Mouse (Mus musculus): ENCODE results near the gene Rab33b. TPM values are rescaled to one million over a fixed set of nuclear protein-coding genes. Genes with fewer than 3 reads are reported as not detected.
"Not testable (repeated sequence)": the region's sequence is repeated elsewhere in the genome, so short reads cannot be mapped to it uniquely, and the experiment has no call there.

Rab33b gene
- 14.5 and 15.0 TPM in 2 replicates for polyA plus RNA-seq (2014; fragmentation: Nextera tagmentation; extraction: Ambion mirVana)

DNA sequence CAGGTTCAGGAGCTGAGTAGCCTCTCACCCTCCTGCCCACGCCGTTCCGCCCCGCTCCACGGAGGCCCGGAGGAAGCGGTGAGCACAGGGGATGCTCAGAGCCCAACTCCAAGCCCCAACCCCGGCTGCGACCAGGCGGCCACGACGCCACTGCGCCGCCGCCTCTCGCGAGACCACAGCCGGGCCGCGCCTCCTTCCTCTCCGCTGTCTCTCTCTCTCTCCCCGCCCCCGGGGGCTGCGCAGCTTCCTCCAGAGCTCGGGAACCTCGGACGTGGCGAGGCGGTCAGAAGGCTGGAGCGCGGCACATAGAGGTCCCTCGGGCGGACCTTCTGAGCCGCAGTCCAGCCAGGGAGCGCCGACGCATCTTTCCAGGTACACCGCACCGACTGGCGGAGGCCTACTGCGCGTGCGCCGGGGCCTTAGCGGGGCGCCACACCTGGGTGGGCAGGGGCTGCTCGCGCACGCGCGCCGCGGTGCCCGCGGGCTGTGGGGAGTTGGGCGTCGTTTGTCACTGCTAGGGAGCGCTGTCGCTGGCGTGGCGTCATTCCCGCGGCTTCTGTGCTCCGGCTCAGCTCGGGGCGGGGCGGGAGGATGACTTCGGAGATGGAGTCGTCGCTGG, at the start of gene Rab33b:
Rab33b (plus strand) TSS at position 180 of the 619 bp plus-strand sequence.
- ATAC-seq (ENCODE audit: low FRiP score) = peak; percentile 94
- H3K9ac ChIP-seq (ENCODE audit: low read length) = peak within 1 kb of the TSS; percentile 74
- peaks cover 12% of the 10 kb centered on the region for H3K4me1 ChIP-seq (ENCODE audit: control insufficient read depth, insufficient read depth, low read length)
- peak within 1 kb of the TSS; percentile 69 for H3K4me2 ChIP-seq
- no peaks in the 10 kb centered on the region for H3K9me3 ChIP-seq (ENCODE audit: control insufficient read depth, low read length)
- under 1% methylated on average over 70 of the region's 70 CpGs for WGBS
- H3K27me3 ChIP-seq (ENCODE audit: control insufficient read depth, insufficient read depth, low read length) = no peaks in the 10 kb centered on the region
- no peaks in the 10 kb centered on the region for H3K36me3 ChIP-seq (ENCODE audit: control insufficient read depth, insufficient read depth, low read length)
- H3K4me3 ChIP-seq (ENCODE audit: low read depth, low read length) = peak within 1 kb of the TSS; percentile 54
- DNase-seq (ENCODE audit: low spot score, missing footprints) = peak; percentile 100
- H3K27ac ChIP-seq (ENCODE audit: low read depth, low read length) = peak within 1 kb of the TSS; percentile 85

DNA sequence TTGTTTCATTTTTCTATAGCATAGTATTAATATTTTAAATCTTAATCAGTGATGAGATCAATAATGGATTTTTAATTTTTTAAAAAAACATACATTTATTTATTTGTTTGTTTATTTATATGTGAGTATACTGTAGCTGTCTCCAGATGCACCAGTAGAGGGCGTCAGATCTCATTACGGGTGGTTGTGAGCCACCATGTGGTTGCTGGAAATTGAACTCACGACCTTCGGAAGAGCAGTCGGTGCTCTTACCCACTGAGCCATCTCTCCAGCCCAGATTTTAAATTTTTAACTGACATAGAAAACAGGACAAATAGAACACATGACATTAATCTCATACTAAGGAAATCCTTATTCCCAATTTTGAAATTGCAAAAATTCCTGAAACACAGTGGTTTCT, 49.4 kb upstream of the Rab33b start:
- DNase-seq (ENCODE audit: low spot score, missing footprints); H3K9me3 ChIP-seq (ENCODE audit: control insufficient read depth, low read length); H3K4me1 ChIP-seq (ENCODE audit: control insufficient read depth, insufficient read depth, low read length); H3K36me3 ChIP-seq (ENCODE audit: control insufficient read depth, insufficient read depth, low read length); H3K27me3 ChIP-seq (ENCODE audit: control insufficient read depth, insufficient read depth, low read length); H3K4me2 ChIP-seq; H3K9ac ChIP-seq (ENCODE audit: low read length); H3K4me3 ChIP-seq (ENCODE audit: low read depth, low read length); H3K27ac ChIP-seq (ENCODE audit: low read depth, low read length); ATAC-seq (ENCODE audit: low FRiP score): not testable (repeated sequence)
- WGBS = 87% methylated on average over 5 of the region's 5 CpGs

DNA sequence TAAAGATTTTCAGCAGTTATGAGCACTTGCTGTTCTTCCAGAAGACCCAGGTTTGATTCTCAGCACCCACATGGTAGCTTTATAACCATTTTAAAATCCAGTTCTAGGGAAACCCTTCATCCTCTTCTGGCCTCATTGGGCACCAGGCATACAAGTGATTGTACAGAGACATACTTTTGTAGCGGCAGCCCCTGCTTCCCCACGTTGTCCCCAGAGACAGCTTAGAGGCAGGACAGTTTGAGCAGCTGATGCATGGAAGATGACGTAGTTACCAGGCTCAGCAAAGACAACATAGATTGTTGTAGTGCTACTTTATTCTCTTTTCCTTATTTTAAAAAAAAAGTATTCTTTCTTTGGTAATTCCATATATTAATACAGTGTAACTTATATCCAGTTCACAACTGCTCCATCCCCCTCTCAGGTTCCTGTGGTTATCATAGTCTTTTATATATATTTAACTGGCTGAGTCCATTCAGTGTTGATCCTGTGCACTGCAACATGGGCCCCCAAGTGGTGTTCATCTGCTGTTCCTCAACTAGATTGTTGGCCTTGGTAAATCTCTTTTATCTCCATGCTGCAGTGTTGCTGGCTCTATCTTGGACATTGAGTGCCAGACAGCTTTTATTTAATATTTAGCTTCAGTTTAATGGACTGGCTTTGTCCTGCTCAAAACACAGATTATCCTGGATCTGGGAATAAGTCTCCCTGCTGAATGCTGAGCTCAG, 48.7 kb upstream of the Rab33b start:
- Histone ChIP-seq H3K27me3 (ENCODE audit: control insufficient read depth, insufficient read depth, low read length) (no peaks in the 10 kb centered on the region), H3K9ac (ENCODE audit: low read length) (no peak overlapping the region), H3K27ac (ENCODE audit: low read depth, low read length) (no peak overlapping the region), H3K9me3 (ENCODE audit: control insufficient read depth, low read length) (no peaks in the 10 kb centered on the region), H3K4me3 (ENCODE audit: low read depth, low read length) (no peak overlapping the region), H3K36me3 (ENCODE audit: control insufficient read depth, insufficient read depth, low read length) (no peaks in the 10 kb centered on the region), H3K4me1 (ENCODE audit: control insufficient read depth, insufficient read depth, low read length) (no peaks in the 10 kb centered on the region), H3K4me2 (no peak overlapping the region)
- 86% methylated on average over 3 of the region's 3 CpGs for WGBS
- ATAC-seq (ENCODE audit: low FRiP score) (no peak), DNase-seq (ENCODE audit: low spot score, missing footprints) (no peak)

DNA sequence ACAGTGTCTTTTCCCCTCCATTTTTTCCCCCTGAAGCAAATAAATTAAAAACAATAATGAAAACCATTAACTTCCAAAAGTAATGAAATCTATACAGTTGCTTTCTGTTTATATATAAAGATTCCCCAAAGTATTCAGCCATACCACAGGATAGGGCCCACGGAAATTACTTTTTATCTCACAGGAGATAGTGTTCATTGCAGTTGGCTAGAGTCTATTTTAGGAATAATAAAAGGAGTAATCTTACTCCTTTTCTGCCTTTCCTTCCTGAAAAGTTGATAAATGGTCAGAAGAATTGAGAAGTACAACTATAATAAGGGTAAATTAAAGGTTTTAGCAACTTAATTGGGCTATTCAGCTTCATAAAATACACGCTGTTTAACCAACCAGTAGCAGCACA, 15.2 kb upstream of the Rab33b start:
- no peaks in the 10 kb centered on the region for H3K9me3 ChIP-seq (ENCODE audit: control insufficient read depth, low read length)
- no peak for DNase-seq (ENCODE audit: low spot score, missing footprints)
- ATAC-seq (ENCODE audit: low FRiP score) = no peak
- H3K4me2 ChIP-seq = no peak overlapping the region
- no peaks in the 10 kb centered on the region for H3K4me1 ChIP-seq (ENCODE audit: control insufficient read depth, insufficient read depth, low read length)
- WGBS = 93% methylated on average over 2 of the region's 2 CpGs
- H3K27me3 ChIP-seq (ENCODE audit: control insufficient read depth, insufficient read depth, low read length) = no peaks in the 10 kb centered on the region
- no peak overlapping the region for H3K4me3 ChIP-seq (ENCODE audit: low read depth, low read length)
- H3K36me3 ChIP-seq (ENCODE audit: control insufficient read depth, insufficient read depth, low read length) = peaks cover 11% of the 10 kb centered on the region
- no peak overlapping the region for H3K27ac ChIP-seq (ENCODE audit: low read depth, low read length)
- H3K9ac ChIP-seq (ENCODE audit: low read length) = no peak overlapping the region

DNA sequence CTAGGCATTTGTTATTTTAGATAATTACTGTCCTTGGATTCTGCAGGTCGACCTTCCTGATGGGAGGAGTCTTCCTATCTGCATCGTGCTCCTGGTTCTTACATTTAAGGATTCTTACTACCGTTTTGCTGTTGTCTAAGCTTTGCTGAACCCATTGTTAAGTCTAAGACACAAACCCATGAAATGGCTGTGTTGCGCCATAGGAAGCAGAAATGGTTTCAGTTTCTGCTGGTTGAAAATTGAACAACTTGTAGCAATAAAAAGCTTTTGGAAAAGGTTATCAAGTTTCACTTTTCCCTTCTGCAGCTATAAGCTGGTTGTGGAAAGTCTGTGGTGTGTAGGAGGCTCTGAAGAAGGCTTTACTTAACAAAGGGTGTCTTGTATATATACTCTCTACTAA, 8.0 kb upstream of the Rab33b start:
- no peak overlapping the region for H3K27ac ChIP-seq (ENCODE audit: low read depth, low read length)
- 89% methylated on average over 4 of the region's 4 CpGs for WGBS
- ATAC-seq (ENCODE audit: low FRiP score) = no peak
- H3K9ac ChIP-seq (ENCODE audit: low read length) = no peak overlapping the region
- no peaks in the 10 kb centered on the region for H3K27me3 ChIP-seq (ENCODE audit: control insufficient read depth, insufficient read depth, low read length)
- H3K4me3 ChIP-seq (ENCODE audit: low read depth, low read length) = no peak overlapping the region
- no peak overlapping the region for H3K4me2 ChIP-seq
- no peaks in the 10 kb centered on the region for H3K9me3 ChIP-seq (ENCODE audit: control insufficient read depth, low read length)
- no peaks in the 10 kb centered on the region for H3K4me1 ChIP-seq (ENCODE audit: control insufficient read depth, insufficient read depth, low read length)
- DNase-seq (ENCODE audit: low spot score, missing footprints) = no peak
- H3K36me3 ChIP-seq (ENCODE audit: control insufficient read depth, insufficient read depth, low read length) = peaks cover 8% of the 10 kb centered on the region

DNA sequence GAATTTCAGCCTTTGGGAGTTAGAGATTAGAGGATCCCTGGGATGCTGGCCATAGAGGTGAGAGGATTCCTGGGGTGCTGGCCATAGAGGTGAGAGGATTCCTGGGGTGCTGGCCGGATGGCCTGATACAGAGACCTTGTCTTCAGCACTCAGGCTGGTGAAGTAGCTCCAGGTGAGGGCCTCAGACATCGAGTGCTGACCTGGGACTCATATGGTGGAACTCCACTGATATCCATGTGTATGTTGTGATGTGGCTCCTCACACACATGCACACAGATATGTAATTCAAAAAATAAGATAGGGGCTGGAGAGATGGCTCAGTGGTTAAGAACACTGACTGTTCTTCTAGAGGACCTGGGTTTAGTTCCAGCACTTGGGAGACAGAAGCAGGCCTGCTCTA, 3.8 kb upstream of the Rab33b start:
- H3K4me2 ChIP-seq = no peak overlapping the region
- ATAC-seq (ENCODE audit: low FRiP score) = no peak
- H3K9ac ChIP-seq (ENCODE audit: low read length) = no peak overlapping the region
- peaks cover 8% of the 10 kb centered on the region; the same call in 1 of the 2 replicates for H3K4me1 ChIP-seq (ENCODE audit: control insufficient read depth, insufficient read depth, low read length)
- no peaks in the 10 kb centered on the region for H3K27me3 ChIP-seq (ENCODE audit: control insufficient read depth, insufficient read depth, low read length)
- H3K36me3 ChIP-seq (ENCODE audit: control insufficient read depth, insufficient read depth, low read length) = no peaks in the 10 kb centered on the region
- H3K27ac ChIP-seq (ENCODE audit: low read depth, low read length) = no peak overlapping the region
- no peaks in the 10 kb centered on the region for H3K9me3 ChIP-seq (ENCODE audit: control insufficient read depth, low read length)
- no peak overlapping the region for H3K4me3 ChIP-seq (ENCODE audit: low read depth, low read length)
- WGBS = 44% methylated on average over 2 of the region's 2 CpGs
- peak; percentile 39 for DNase-seq (ENCODE audit: low spot score, missing footprints)

DNA sequence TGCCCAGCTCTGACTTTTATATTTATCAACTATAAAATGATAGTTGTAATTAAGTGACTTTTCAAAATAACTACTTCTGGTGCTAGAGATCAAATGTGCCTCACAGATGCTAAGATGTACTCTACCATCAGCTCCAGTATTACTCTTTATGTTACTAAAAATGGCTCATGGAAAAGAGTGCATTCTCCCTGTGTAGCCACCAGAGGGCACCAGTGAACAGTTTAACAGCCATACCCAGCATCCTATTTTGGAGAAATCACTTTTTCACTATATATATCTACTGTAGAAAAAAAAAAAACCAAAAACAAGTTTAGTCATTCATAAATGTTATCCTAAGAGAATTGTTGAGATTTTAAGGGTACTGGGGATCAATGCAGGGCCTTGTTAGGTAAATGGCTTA, 2.7 kb upstream of the Rab33b start:
- Histone ChIP-seq H3K9ac (ENCODE audit: low read length) (no peak overlapping the region), H3K4me2 (no peak overlapping the region), H3K27me3 (ENCODE audit: control insufficient read depth, insufficient read depth, low read length) (no peaks in the 10 kb centered on the region), H3K9me3 (ENCODE audit: control insufficient read depth, low read length) (no peaks in the 10 kb centered on the region), H3K4me3 (ENCODE audit: low read depth, low read length) (no peak overlapping the region), H3K36me3 (ENCODE audit: control insufficient read depth, insufficient read depth, low read length) (no peaks in the 10 kb centered on the region), H3K4me1 (ENCODE audit: control insufficient read depth, insufficient read depth, low read length) (peaks cover 12% of the 10 kb centered on the region), H3K27ac (ENCODE audit: low read depth, low read length) (no peak overlapping the region)
- peak; percentile 91 for DNase-seq (ENCODE audit: low spot score, missing footprints)
- no peak for ATAC-seq (ENCODE audit: low FRiP score)

DNA sequence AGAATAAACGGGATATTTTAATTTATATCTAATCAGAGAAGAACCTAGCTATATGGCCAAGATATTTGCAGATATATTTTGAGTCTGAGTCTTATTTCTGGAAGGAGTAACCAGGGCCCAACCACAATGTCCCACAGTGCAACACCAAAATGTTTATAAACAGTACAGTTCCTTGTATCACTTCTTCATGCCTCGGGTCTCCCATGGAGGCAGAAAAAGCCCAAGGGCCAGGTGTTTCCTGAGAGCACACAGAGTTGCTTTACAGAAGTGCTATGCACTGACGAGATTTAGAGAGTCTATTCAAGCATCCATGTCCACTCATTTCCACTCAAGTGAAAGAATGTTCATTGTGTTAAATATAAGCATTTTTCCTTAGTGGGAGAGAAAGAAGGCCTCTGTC, 1.8 kb upstream of the Rab33b start:
- no peak overlapping the region for H3K9ac ChIP-seq (ENCODE audit: low read length)
- H3K4me2 ChIP-seq = no peak overlapping the region
- 64% methylated on average over 3 of the region's 3 CpGs for WGBS
- ATAC-seq (ENCODE audit: low FRiP score) = no peak
- H3K4me3 ChIP-seq (ENCODE audit: low read depth, low read length) = no peak overlapping the region
- no peaks in the 10 kb centered on the region for H3K27me3 ChIP-seq (ENCODE audit: control insufficient read depth, insufficient read depth, low read length)
- DNase-seq (ENCODE audit: low spot score, missing footprints) = no peak
- no peak overlapping the region for H3K27ac ChIP-seq (ENCODE audit: low read depth, low read length)
- peaks cover 12% of the 10 kb centered on the region for H3K4me1 ChIP-seq (ENCODE audit: control insufficient read depth, insufficient read depth, low read length)
- H3K36me3 ChIP-seq (ENCODE audit: control insufficient read depth, insufficient read depth, low read length) = no peaks in the 10 kb centered on the region
- no peaks in the 10 kb centered on the region for H3K9me3 ChIP-seq (ENCODE audit: control insufficient read depth, low read length)

DNA sequence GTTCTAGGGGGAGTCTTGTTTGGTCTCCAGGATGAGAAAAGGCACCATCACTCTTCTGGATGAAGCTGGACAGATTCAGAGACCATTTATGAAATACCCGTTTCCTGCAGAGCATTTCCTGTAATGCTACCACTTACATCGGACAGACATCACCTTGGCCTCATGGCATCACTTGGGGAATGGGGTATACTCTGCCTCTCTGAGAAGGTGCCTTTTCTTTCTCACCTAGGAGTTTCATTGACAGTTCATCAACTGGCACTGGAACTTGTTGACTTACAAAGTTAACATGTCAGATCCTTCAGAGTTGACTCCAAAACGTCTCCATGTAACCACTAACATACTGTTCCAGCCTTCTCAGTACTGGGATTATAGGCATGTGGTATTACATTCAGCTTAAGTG, 939 bp upstream of the Rab33b start:
- Histone ChIP-seq H3K27ac (ENCODE audit: low read depth, low read length) (no peak overlapping the region), H3K9me3 (ENCODE audit: control insufficient read depth, low read length) (no peaks in the 10 kb centered on the region), H3K4me3 (ENCODE audit: low read depth, low read length) (no peak overlapping the region), H3K27me3 (ENCODE audit: control insufficient read depth, insufficient read depth, low read length) (no peaks in the 10 kb centered on the region), H3K9ac (ENCODE audit: low read length) (peak overlapping the region; percentile 74; the same call in 1 of the 2 replicates), H3K36me3 (ENCODE audit: control insufficient read depth, insufficient read depth, low read length) (no peaks in the 10 kb centered on the region), H3K4me2 (peak overlapping the region; percentile 69), H3K4me1 (ENCODE audit: control insufficient read depth, insufficient read depth, low read length) (peaks cover 12% of the 10 kb centered on the region)
- ATAC-seq (ENCODE audit: low FRiP score) (no peak), DNase-seq (ENCODE audit: low spot score, missing footprints) (peak; percentile 65)
- WGBS = 78% methylated on average over 3 of the region's 3 CpGs
